Mouse (Mus musculus): Measurements from ENCODE around the gene 5730596B20Rik.

The 5730596B20Rik gene

GRCm38 (mm10) chr6:52176391-52176790 is 907 bp upstream of the 5730596B20Rik start:
- no peak for DNase-seq (ENCODE audit: low spot score in 2 of 2)

- no peak for DNase-seq (ENCODE audit: low spot score in 2 of 2)
Measured at GRCm38 (mm10) chr6:52177806-52178205, 508 bp downstream of the 5730596B20Rik start.

GRCm38 (mm10) chr6:52178918-52179665 is 1.8 kb downstream of the 5730596B20Rik start:
- DNase-seq (ENCODE audit: low spot score in 2 of 2), result no peak

- DNase-seq (ENCODE audit: low spot score in 2 of 2), result no peak
Measured at GRCm38 (mm10) chr6:52179690-52180089, 2.4 kb downstream of the 5730596B20Rik start.

GRCm38 (mm10) chr6:52180213-52180710 is 3.0 kb downstream of the 5730596B20Rik start:
- no peak for DNase-seq (ENCODE audit: low spot score in 2 of 2)

- no peak for DNase-seq (ENCODE audit: low spot score in 2 of 2)
Measured at GRCm38 (mm10) chr6:52180726-52181125, 3.4 kb downstream of the 5730596B20Rik start.

GRCm38 (mm10) chr6:52182030-52182429 is 4.7 kb downstream of the 5730596B20Rik start:
- no peak for DNase-seq (ENCODE audit: low spot score in 2 of 2)

- DNase-seq (ENCODE audit: low spot score in 2 of 2), result no peak
Measured at GRCm38 (mm10) chr6:52182793-52183192, 5.5 kb downstream of the 5730596B20Rik start.

- DNase-seq (ENCODE audit: low spot score in 2 of 2), result no peak
Measured at GRCm38 (mm10) chr6:52183311-52184080, 6.2 kb downstream of the 5730596B20Rik start.

GRCm38 (mm10) chr6:52184668-52185067 is 7.4 kb downstream of the 5730596B20Rik start:
- no peak for DNase-seq (ENCODE audit: low spot score in 2 of 2)

- DNase-seq (ENCODE audit: low spot score in 2 of 2), result no peak
Measured at GRCm38 (mm10) chr6:52185222-52185621, 7.9 kb downstream of the 5730596B20Rik start.

GRCm38 (mm10) chr6:52185834-52186233 is 8.5 kb downstream of the 5730596B20Rik start:
- DNase-seq (ENCODE audit: low spot score in 2 of 2), result no peak

GRCm38 (mm10) chr6:52186500-52186899 is 9.2 kb downstream of the 5730596B20Rik start:
- no peak for DNase-seq (ENCODE audit: low spot score in 2 of 2)

- DNase-seq (ENCODE audit: low spot score in 2 of 2), result no peak
Measured at GRCm38 (mm10) chr6:52189172-52189591, 11.9 kb downstream of the 5730596B20Rik start.

GRCm38 (mm10) chr6:52189909-52190308 is 12.6 kb downstream of the 5730596B20Rik start:
- DNase-seq (ENCODE audit: low spot score in 2 of 2), result no peak

- no peak for DNase-seq (ENCODE audit: low spot score in 2 of 2)
Measured at GRCm38 (mm10) chr6:52190410-52190809, 13.1 kb downstream of the 5730596B20Rik start.

GRCm38 (mm10) chr6:52190906-52191810 is 13.9 kb downstream of the 5730596B20Rik start, which contains the start of gene Hoxa4:
Hoxa4 (minus strand) TSS chr6:52191753.
- no peak for DNase-seq (ENCODE audit: low spot score in 2 of 2)

- DNase-seq (ENCODE audit: low spot score in 2 of 2), result no peak
Measured at GRCm38 (mm10) chr6:52191860-52192550, 14.7 kb downstream of the 5730596B20Rik start.

- no peak for DNase-seq (ENCODE audit: low spot score in 2 of 2)
Measured at GRCm38 (mm10) chr6:52194690-52195089, 17.4 kb downstream of the 5730596B20Rik start.

GRCm38 (mm10) chr6:52196811-52197210 is 19.5 kb downstream of the 5730596B20Rik start:
- DNase-seq (ENCODE audit: low spot score in 2 of 2), result no peak

GRCm38 (mm10) chr6:52197271-52197670 is 20.0 kb downstream of the 5730596B20Rik start:
- DNase-seq (ENCODE audit: low spot score in 2 of 2), result no peak

All from left cerebral cortex, adult 9 months (tissue).